Mouse (Mus musculus) megakaryocyte, embryonic 14.5 days (primary cell): Measurements from ENCODE around the gene Rrp36.

Experiments
- FLI1 ChIP-seq: IDR thresholded peaks from 2 replicates; pipeline ENCODE4 v1.6.1; 2012; ENCODE audit warnings: low read length, inconsistent platforms, mixed read lengths
- GATA1 ChIP-seq: IDR thresholded peaks from 3 replicates; pipeline ENCODE4 v1.6.1; 2012; ENCODE audit warnings: mixed read lengths, low read length, inconsistent platforms, borderline replicate concordance

GRCm38 (mm10) chr17:46622269-46622668 is 51.9 kb downstream of the Rrp36 start:
- no peak for TF ChIP-seq GATA1
- no peak for TF ChIP-seq FLI1
